Mouse (Mus musculus) lung, postnatal 4 days (tissue): ENCODE measurements around the gene Epm2aip1.

ENCODE experiments used
- DNase-seq, 2 experiments: peaks; one replicate each; pipeline ENCODE4 v3.0.0; 2021

The Epm2aip1 gene

DNA sequence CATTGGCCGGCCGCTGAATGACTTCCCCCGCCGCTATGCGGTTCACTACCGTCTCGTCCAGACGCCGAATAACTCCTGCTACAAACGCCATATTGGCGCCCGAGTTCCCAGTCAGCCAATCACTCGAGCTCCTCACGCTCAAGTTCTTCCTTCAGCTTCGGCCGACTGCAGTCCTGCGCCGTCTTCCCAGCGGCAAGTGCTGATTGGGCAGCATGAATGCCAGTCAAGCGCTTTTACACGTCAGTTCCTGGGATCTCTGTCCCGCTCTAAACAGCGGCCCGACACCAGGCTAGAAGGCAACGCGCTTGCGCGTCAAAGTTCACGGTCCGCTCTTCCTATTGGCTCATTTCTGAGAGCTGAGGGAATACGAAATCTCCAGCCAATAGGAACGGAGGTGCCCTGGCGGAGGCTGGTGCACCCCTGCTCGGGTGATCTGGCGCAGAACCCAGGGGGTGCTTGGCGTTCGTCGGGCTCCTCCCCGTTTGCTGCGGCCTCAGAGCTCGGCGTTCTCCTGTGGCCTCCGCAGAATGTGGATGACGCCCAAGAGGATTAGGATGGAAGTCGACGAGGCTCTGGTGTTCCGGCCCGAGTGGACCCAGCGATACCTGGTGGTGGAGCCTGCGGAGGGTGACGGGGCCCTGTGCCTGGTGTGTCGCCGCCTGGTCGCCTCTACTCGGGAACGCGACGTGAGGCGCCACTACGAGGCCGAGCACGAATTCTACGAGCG lies at the start of gene Epm2aip1, which contains the start of gene Mlh1:
Gene Epm2aip1, plus strand, starts transcription at position 496 of the 727 bp plus-strand sequence.
Gene Mlh1, minus strand, starts transcription at position 358 of the 727 bp plus-strand sequence.
- DNase-seq = peak; percentile 99 to 100

DNA sequence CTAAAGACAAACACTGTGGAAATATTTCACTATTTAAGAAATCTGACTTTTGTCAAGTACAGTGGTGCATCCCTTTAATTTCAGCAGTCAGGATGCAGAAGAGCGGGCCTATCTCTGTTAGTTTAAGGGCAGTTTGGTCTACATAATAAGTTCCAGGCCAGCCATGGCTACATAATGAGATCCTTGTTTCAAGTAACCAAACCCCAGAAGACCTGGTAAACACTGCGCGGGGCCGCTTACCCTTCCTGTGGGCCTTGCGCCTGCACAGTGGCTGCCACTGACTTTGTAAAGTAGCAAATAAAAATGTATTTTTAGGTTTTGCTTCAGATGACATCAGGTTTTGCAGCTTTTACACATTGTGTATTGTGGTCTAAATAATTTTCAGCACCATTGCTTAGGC lies 48.3 kb upstream of the Epm2aip1 start:
- DNase-seq = no peak

DNA sequence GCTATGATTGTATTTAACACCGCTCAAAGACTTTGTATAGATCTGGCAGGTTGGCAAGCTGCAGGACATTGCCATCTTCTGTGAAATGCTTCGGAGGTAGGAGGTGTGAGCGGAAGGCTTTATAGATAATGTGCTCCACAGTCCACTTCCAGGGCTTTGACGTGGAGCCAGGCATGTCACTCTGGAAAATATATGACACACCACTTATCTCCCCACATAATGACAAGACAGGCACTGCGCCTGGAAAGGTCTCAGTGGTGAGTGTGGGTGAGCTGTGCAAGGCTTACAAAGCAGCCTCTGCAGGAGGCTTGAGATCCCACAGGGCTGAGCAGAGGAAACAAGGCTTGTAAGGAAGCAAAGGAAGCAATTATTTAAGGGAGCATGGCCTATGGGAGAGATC lies 43.3 kb upstream of the Epm2aip1 start:
- DNase-seq = no peak

DNA sequence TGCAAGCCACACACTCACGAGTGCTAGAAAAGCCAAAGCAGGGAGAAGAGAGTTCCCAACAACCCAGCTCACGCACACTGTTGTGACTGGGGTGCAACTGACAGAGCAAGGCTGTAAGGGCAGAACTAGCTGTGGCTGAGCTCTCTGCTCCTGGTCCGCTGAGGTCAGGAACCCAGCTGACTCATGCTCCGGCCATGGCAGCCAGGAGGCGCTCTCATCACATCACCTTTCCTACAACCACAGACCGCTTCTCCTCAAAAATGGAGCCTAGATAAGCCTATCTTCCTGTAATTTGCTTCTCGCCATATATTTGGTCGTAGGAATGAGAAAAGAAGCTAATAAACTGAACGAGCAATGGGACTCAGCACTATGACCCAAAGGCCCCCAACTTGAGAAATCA lies 37.0 kb upstream of the Epm2aip1 start:
- no peak for DNase-seq

DNA sequence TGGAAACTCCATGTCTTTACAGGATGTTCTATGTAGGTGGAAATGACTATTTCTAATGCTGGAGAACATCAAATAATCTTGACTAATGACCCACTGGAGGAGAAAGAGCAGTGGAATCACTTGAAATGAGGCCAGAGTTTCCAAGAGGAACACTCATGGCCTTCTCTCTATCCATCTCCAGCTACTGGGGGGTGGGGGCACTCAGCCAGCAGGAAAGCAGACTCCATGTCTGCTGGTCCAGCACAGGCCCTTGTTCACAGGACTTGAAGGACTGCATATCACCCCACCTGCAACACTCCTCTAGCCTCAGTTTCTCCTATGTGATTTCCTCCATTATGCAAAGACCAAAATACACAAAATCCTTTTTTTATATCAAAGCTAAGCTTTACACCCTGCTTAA lies 34.0 kb upstream of the Epm2aip1 start:
- DNase-seq = no peak

DNA sequence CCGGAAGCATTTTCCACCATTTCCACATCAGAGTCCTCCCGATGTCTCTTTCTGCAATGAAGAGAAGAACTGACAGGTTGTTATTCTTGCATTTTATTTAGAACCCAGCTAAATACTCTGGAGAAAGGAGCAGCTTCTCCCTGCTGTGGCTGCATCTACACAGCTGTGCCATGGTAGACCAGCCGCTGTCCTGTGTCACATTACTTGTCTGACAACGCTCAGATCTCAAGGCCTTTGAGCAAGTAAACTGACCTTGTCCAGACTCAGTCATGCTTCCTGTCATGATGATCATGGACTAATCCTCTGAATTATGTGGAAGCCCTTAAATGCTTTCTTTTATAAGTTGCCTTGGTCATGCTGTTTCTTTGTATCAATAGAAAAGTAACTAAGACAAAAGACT lies 31.9 kb upstream of the Epm2aip1 start:
- DNase-seq = no peak

DNA sequence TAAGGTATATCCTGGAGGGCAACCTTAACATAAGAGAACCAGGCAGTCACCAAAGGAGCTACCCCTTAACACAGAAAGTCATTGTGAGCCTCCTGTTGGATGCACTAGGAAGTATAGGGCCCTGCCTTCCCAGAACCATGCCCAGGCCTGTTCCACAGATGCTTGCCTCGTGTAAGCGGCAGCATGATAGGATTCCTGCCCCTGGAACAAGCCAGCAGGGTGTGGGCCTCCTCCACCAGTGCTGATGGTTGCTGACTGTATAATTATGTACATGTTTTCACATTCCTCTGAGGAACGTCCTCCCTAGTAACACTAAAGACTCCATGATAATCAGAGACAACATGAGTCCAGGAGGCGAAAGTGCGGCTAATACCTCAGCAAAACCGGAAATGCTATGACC lies 28.3 kb upstream of the Epm2aip1 start:
- DNase-seq = no peak

DNA sequence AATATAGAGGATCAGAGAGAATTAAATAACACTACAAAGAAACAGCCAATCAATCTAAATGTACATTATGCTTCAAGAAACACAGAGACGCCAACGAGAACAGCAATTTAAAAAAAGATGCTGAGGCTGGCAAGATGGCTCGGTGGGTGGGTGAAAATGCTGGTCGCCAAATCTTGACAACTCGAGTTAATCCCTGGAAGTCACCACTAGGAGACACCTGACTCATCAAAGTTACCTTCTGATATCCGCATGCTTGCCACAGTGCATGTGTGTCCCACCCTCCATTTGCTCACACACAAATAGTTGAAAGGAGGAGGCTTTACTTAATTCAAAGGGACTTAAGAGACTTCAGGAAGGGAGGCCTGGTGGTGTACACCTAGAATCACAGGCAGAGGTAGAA lies 26.2 kb upstream of the Epm2aip1 start:
- DNase-seq = no peak

DNA sequence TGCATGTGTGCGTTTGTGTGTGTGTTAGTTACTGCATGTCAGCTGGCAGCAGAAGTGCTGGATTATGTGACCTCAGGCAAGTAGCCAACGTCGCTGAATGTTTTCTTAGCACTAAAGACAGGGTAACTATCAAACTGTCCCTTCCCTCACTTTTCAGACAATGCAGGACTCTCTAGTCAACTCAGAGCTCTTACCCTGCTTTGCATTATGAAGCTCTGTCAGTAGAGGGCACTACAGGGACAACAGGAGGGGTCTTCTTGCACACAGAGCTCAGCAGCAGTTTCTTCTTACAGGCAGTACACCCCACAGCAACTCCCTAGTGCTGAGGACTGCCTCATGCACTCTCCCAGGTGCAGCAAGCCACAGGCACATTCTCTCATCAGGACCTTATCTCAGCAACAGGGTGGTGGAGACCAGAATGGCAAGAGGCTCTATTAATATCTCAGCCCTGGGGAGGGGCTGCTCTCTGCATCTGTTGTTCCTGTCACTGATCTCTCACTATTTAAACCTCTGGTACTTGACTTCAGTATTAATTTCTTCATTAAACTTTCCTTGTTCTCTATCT lies 24.0 kb upstream of the Epm2aip1 start:
- peak in 1 of 2 experiments; percentile 19 for DNase-seq

DNA sequence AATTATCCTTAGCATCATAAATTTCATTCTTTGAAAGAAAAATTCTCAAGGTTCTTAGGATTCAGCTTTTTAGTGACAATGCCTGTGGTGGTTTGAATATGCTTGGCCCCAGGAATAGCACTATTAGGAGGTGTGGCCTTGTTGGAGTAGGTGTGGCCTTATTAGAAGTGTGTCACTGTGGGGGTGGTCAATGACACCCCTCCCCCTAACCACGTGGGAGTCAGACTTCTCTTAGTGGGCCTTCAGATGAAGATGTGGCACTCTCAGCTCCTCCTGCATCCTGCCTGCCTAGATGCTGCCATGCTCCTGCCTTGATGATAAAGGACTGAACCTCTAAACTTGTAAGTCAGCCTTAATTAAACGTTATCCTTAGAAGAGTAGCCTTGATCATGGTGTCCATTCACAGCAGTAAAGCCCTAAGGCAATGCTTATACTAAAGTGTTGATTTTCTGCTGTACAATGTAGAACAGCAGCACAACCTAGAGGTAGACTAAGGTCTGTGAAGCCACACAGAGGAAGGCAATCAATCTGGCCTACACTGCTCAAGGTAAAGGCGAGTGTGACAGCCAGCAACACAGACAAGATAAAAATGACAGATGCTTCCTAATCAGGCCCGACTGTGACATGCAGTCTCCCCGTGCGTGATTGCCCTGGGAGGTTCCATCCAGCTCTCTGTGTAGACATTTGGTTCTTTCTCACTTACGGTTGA lies 19.4 kb upstream of the Epm2aip1 start:
- no peak for DNase-seq

DNA sequence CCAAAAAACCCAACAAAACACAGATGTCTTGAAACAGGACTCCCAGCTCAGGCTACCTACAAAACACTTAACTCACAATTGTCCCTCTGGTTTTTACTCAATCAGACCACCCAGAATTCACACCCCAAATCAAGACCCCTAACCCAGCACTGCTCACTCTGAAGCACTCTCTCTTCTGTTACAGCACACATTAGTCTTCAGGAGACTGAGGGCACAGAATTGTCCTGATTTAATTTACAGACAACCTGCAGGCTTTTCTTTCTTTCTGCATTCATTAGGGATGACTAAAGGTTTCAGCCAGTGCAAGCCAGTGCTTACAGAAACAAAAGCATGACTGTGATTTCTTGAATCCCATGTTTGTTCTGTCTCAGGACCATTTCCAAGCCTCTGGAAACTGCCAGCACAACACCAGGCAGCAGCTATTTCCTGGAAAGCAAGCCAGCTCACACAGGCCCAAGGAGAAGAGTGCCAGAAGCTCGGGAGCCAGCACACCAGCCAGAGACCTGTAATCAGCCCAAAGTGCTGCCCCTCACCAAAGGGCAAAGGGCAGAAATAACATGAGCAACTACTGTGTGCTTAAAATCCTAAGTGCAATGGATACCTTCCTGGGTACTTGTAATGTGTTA lies 11.3 kb upstream of the Epm2aip1 start:
- DNase-seq = peak; percentile 21 to 31

DNA sequence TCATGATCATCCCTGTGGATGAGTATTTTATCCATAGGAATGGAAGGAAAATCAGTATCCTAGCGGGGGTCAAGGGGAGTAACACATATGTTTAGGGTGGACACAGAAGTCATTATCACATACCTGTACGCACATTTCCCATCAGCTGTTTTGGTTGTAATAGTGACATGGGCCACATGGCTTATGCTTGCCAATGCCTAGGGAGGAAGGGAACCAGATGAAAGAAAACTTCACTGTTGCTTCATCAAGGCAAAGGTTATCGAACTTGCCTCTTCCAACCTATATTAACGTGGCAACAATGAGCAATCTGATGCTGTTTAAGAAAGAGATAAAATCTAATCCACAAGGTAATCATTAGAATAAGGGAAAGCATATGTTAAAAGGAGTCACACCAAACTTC lies 10.4 kb upstream of the Epm2aip1 start:
- DNase-seq = no peak

DNA sequence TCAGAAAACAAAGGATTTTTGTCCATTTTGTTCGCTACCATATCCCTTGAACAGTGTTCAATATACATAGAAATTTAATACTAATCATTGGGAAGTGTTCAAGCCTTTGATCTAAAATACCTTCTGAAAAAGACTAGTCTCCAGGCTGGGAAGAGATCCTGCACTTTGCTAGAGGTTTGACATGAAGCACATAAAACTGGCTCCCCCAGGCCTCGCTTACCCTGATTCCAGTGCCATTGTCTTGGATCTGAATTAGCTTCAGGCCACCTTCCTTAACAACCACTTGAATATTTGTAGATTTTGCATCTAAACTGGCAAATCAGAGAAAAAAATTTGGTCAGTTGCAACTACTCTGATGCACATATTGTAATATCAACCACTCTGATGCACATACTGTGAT lies 3.7 kb upstream of the Epm2aip1 start:
- no peak for DNase-seq

DNA sequence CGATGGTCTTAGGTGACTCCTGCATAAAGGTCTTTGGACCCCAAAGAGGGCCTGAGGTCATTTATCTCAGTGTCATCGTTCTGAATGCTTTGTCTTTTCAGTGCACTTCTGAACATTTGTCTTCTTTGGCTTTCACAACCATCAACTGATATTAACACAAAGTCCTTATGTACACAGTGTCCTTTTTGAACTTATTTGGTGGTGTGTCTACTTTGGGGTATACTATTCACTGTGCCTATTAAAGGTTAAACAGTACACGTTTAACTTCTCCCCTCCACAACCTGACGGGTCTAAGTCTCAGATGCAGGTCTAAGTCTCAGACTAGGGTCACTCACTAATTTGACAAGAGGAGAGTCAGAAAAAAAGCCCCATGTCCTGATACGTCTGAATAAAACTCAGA lies 1.1 kb upstream of the Epm2aip1 start:
- no peak for DNase-seq

DNA sequence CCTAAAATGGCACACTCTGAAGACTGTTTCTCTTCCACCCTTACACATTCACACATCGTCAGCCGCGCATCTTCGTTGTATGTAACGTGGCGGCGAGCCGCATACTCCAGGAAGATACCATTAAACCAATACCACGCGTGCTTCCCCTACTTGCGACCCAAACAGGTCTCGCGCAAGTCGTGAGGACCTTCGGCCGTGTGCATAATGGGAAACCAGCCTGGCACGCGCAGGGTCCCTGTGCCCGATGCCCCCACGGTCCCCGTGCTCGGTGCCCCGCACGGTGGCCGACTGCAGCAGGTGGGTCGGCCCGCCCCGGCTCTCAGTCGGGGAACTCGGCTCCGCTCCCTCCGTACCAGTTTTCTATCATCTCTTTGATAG lies 684 bp upstream of the Epm2aip1 start:
- DNase-seq = no peak

DNA sequence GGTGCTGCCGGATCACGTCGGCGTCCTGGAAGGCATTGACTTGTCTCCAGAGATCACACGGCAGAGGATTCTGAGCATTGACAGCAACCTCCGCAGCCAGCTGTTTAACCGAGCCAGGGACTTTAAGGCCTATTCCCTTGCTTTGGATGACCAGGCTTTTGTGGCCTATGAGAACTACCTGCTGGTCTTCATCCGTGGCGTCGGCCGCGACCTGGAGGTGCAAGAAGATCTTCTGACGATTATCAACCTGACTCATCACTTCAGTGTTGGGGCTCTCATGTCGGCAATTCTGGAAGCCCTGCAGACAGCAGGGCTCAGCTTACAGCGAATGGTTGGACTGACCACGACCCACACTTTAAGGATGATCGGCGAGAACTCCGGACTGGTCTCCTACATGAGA lies 627 bp downstream of the Epm2aip1 start:
- DNase-seq = no peak

DNA sequence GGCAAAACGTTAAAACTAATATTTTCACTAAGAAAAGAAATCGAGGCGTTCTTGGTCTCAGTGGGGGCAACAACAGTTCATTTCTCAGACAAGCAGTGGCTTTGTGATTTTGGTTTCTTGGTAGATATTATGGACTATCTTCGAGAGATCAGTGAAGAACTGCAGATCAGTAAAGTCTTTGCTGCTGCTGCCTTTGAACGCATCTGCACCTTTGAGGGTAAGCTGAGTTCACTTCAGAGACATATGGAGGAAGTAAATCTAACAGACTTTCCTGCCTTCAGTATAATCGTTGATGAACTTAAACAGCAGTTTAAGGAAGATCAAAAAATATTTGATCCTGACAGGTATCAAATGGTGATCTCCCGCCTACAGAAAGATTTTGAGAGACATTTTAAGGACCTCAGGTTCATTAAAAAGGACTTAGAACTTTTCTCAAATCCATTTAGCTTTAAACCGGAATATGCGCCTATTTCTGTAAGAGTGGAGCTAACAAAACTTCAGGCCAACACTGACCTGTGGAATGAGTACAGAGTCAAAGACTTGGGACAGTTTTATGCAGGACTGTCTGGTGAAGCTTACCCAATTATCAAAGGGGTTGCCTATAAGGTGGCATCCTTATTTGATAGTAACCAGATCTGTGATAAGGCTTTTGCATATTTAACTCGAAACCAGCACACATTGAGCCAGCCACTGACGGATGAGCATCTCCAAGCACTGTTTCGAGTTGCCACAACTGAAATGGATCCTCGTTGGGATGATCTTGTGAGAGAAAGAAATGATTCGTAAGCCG lies 1.5 kb downstream of the Epm2aip1 start:
- no peak for DNase-seq

DNA sequence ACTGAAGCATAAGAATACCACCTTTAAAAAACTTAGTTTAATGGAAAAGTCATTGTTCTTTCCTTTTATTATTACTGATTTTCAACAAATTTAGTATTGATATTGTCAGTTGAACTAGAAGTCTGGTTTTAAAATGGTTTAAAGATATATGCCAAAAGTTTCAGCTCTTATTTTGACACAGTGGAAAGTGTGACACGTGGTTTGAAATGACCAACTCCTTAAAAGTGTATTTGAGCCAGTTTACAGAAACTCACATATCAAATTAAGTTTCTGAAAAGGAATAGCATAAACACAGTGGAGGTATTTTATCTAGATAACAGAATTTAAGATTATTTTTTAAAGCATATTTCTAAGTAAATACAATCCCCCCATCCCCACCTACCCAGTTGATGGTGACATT lies 2.2 kb downstream of the Epm2aip1 start:
- no peak for DNase-seq

DNA sequence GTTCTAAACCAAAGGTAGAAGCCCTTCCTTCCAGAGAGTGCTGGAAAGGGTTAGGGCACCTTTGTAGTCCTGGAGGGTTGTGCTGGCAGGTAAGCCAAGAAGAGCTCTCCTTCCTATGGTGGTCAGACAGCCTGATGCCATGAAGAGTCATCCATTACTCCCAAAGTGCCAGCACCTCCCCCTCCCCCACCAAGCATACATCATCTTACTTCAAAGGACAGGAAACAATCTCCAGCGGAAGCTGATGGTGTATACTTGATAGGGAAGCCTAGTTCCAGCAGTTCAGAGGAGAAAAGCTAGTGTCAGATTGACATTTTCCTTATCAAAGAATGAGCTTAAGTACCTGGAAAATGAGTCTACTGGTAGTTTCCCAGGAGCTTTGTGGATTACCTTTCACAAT lies 3.4 kb downstream of the Epm2aip1 start:
- DNase-seq = peak; percentile 20 to 34

DNA sequence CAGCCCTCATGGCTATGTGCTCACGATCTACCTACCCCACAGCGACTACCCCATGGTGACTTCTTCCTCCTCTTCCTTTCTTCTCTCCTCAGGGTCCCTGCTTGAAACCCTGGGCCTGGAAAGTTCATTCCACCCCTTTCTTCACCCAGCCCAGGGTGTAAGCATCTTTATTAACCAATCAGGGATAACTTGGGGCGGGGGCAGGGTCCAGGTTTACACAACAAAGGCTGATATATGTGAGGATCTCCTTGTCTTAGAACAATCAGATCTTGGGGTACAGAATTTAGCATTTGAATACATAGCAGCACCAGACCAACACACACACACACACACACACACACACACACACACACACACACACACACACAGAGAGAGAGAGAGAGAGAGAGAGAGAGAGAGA lies 13.3 kb downstream of the Epm2aip1 start:
- no peak for DNase-seq

DNA sequence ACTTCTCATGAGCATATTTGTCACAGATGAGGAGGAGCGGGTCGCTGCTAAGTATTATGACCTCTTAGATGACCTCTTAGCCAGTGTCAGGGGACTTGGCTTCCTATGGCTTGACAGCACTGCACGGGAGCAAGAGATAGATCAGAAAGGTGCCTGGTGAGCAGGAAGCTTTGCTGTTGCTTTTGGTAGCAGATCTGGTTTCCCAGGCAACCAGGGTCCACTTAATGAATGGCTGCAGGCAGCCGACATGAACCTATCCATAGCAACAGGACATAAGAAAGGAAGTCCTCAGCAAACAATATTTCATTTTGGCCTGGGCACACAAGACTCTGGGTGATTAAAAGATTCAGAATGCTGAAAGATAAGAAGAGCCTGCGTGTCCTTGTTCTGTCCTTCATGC lies 13.9 kb downstream of the Epm2aip1 start:
- no peak for DNase-seq

DNA sequence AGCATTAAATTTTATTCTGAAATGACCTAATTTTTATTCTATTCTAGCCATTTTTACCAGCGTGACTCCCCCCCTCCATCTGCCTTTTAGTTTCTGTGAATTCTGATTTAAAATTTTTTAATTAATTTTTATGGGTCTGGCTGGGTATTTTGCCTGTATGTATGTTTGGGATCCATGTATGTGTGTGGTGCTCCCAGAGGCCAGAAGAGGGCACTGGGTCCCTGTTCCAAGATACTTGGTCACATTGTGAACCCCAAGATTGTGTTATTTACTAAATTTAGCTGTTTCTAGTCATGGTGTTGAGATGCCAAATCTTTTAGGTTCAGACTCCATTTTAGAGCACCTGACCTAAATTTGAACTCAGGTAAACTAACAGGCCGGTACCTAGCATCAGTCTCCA lies 14.7 kb downstream of the Epm2aip1 start:
- no peak for DNase-seq

DNA sequence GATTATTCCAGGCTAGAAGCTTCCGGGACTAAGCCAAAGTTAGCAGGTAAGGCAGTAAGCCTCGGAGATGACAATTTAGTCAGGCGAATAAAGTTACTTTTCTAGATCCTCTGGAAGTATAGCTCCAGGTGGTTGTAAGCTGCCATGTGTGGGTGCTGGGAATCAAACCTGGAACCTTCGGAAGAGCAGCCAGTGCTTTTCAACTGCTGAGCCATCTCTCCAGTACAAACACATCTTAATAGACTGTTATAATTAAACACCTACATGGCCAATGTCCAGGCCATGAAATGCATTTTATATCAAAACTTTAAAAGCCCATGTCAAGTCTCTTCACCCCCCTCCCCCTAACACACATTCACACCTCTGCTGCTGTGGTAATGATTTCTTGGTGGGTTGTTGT lies 16.2 kb downstream of the Epm2aip1 start:
- DNase-seq = no peak
